Mouse (Mus musculus): ENCODE results near the gene 4931422A03Rik.

GRCm38 (mm10) chr2:104027458-104028138, 563 bp downstream of the 4931422A03Rik start, which contains the start of gene Fbxo3:
- peak; percentile 67 for TF ChIP-seq CTCF (IDR thresholded peaks at IDR 0.05)
- peak; percentile 82 for TF ChIP-seq POLR2A (IDR thresholded peaks at IDR 0.05; ENCODE audit: insufficient read depth, low read depth, low read length)
- no peak for TF ChIP-seq EP300 (IDR thresholded peaks at IDR 0.05; ENCODE audit: insufficient read depth, low read depth, low read length)

Data from heart, adult 2 months (tissue).